Mouse (Mus musculus) lung, adult 2 months (tissue): ENCODE data around the gene Tm2d1. TPM values are rescaled to one million over a fixed set of nuclear protein-coding genes. Genes with fewer than 3 reads are reported as not detected.
A peak's percentile ranks its signal among the peaks of the same experiment; 100 is the strongest.
"Not testable (repeated sequence)": the region's sequence is repeated elsewhere in the genome, so short reads cannot be mapped to it uniquely, and the experiment has no call there.

Experiments used
- DNase-seq: peaks from one replicate; pipeline ENCODE4 v3.0.0; 2022
- H3K4me1 ChIP-seq: fragments of 200-500 bp; 2 replicates; pipeline ENCODE4 v1.6.1; 2011; ENCODE audit warnings: low read length; ENCODE audit not compliant: control insufficient read depth, insufficient read depth
- H3K4me3 ChIP-seq: fragments of 200-500 bp; replicated peaks from 2 replicates; pipeline ENCODE3; 2011; ENCODE audit warnings: low read depth, mild to moderate bottlenecking, control low read depth, low read length; ENCODE audit errors: extremely low read depth
- CTCF ChIP-seq: fragments of 200-500 bp; IDR thresholded peaks from 2 replicates; pipeline ENCODE4 v1.5.1; 2011; ENCODE audit warnings: mild to moderate bottlenecking, low read length, control low read depth; ENCODE audit not compliant: insufficient read depth
- POLR2A ChIP-seq: fragments of 200-500 bp; IDR thresholded peaks from 2 replicates; pipeline ENCODE4 v1.6.1; 2011; ENCODE audit warnings: low read depth, mild to moderate bottlenecking, control low read depth, low read length, borderline replicate concordance; ENCODE audit errors: extremely low read depth
- WGBS: fragments of 180-500 bp; shearing (Covaris S2); methylation state at CpG from one replicate; pipeline ENCODE4 v1.1.7; 2018; 5-methylcytosine and 5-hydroxymethylcytosine counted together
- polyA plus RNA-seq: library from polyadenylated mRNA; depleted of rRNA; stranded (reverse); fragments of >200 nt; gene quantifications from 2 replicates; pipeline ENCODE4 v1.2.3, GENCODE M21; 2012; rRNA removed

Gene Tm2d1
- polyA plus RNA-seq: 14.8 and 17.6 TPM in 2 replicates

- Histone ChIP-seq H3K4me1 (peaks cover 4% of the 10 kb centered on the region; the same call in 1 of the 2 replicates), H3K4me3 (peak within 1 kb of the TSS; percentile 98)
- DNase-seq: peak; percentile 78
- under 1% methylated on average over 46 of the region's 46 CpGs for WGBS
- TF ChIP-seq POLR2A: peak; percentile 75
- TF ChIP-seq CTCF: no peak
Measured at GRCm38 (mm10) chr4:98382716-98383424, at the start of gene Tm2d1. Gene Tm2d1, minus strand, starts transcription at chr4:98383306.

DNA sequence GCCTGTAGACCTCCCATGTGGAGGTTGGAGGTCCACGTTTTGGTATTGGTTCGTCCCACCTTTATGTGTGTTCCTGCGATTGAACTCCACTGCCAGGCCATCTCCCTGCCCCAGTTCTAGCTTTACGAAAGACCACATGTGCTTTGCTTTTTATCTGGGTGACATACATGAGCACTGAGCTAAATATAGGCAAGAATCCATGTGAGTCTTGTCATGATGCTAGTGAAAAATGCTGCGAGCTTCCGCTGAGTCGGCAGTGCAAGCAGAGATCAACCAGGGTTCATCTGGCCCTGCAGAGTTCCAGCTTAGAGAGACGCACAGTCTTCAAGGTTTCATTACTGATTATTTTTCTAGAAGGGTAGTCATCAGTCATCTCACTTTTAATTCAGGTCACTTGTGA lies 45.3 kb upstream of the Tm2d1 start:
- no peak for DNase-seq
- Histone ChIP-seq H3K4me1 (no peaks in the 10 kb centered on the region), H3K4me3 (no peak overlapping the region)
- TF ChIP-seq CTCF (no peak), POLR2A (no peak)
- WGBS: 69% methylated on average over 8 of the region's 8 CpGs

DNA sequence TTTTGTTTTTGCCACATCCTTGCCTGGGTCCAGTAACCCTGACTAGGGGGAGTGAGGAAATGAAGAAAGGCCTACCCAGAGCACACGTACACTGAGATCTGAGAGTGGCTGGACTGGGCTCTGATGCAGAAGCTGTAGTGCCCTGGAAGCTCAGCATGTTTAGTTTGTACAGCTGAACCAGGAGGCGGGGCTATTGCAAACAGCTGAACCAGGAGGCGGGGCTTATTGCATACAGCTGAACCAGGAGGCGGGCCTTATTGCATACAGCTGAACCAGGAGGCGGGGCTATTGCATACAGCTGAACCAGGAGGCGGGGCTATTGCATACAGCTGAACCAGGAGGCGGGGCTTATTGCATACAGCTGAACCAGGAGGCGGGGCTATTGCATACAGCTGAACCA lies 32.0 kb upstream of the Tm2d1 start:
- not testable (repeated sequence) for DNase-seq
- over 99% methylated on average over 8 of the region's 8 CpGs for whole genome bisulfite sequencing

GRCm38 (mm10) chr4:98408455-98408854 lies 25.3 kb upstream of the Tm2d1 start:
- TF ChIP-seq CTCF: no peak
- no peak for TF ChIP-seq POLR2A
- WGBS: 78% methylated on average over 4 of the region's 4 CpGs
- no peak for DNase-seq
- Histone ChIP-seq H3K4me3 (no peak overlapping the region), H3K4me1 (no peaks in the 10 kb centered on the region)

More for the DNA sequence above, 32.0 kb upstream of the Tm2d1 start:
- H3K4me1 ChIP-seq, H3K4me3 ChIP-seq: not testable (repeated sequence)

GRCm38 (mm10) chr4:98404412-98404811 lies 21.3 kb upstream of the Tm2d1 start:
- H3K4me3 ChIP-seq: no peak overlapping the region
- WGBS: 87% methylated on average over 6 of the region's 6 CpGs
- peaks cover 3% of the 10 kb centered on the region for H3K4me1 ChIP-seq
- TF ChIP-seq CTCF (no peak), POLR2A (no peak)
- no peak for DNase-seq

DNA sequence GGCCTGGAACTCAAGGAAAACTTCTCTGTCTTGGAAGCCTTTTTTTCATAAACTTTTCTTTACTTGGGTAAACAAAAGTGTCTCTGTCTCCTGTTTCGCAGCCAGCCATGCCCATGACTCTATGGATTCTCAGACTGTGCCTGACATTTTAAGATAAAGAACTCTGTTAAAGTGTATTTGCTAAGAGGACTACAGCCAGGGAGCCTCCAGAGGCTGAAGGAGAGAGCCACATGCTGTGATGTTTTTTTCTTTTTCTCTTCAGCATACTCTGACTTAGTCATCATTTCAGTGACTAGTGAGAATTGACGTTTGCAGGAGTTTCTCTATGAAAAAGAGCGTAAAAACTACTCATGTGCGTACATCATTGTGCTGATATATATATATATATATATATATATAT lies 20.4 kb upstream of the Tm2d1 start:
- TF ChIP-seq POLR2A (no peak), CTCF (no peak)
- Histone ChIP-seq H3K4me1 (peaks cover 3% of the 10 kb centered on the region), H3K4me3 (no peak overlapping the region)
- no peak for DNase-seq
- 73% methylated on average over 4 of the region's 4 CpGs for WGBS

DNA sequence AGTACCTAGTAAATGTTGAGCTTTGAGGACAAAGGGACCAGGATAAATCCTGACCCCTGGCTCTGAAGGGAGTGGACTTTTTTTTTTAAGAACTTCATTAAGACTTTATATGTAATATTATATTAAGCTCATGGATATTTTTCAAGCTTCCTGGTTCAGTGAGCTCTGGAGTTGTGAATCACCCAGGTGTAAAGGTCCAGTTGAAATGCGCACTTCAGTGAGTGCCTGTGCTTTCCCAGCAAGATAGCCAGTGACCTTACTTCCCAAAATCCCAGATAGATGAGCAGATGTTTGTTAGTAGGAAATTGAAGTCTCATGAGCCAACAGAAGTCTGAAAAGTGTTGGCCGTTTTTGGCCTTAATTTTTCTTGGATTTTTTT lies 18.5 kb upstream of the Tm2d1 start:
- no peak for TF ChIP-seq POLR2A
- TF ChIP-seq CTCF: no peak
- 53% methylated on average over 2 of the region's 2 CpGs for WGBS
- H3K4me3 ChIP-seq: no peak overlapping the region
- peaks cover 3% of the 10 kb centered on the region for H3K4me1 ChIP-seq
- no peak for DNase-seq

- Histone ChIP-seq H3K4me1 (peaks cover 3% of the 10 kb centered on the region), H3K4me3 (no peak overlapping the region)
- peak; percentile 10 for DNase-seq
- 35% methylated on average over 6 of the region's 6 CpGs for WGBS
- TF ChIP-seq POLR2A (no peak), CTCF (no peak)
Measured at GRCm38 (mm10) chr4:98400926-98401583, 17.9 kb upstream of the Tm2d1 start.

DNA sequence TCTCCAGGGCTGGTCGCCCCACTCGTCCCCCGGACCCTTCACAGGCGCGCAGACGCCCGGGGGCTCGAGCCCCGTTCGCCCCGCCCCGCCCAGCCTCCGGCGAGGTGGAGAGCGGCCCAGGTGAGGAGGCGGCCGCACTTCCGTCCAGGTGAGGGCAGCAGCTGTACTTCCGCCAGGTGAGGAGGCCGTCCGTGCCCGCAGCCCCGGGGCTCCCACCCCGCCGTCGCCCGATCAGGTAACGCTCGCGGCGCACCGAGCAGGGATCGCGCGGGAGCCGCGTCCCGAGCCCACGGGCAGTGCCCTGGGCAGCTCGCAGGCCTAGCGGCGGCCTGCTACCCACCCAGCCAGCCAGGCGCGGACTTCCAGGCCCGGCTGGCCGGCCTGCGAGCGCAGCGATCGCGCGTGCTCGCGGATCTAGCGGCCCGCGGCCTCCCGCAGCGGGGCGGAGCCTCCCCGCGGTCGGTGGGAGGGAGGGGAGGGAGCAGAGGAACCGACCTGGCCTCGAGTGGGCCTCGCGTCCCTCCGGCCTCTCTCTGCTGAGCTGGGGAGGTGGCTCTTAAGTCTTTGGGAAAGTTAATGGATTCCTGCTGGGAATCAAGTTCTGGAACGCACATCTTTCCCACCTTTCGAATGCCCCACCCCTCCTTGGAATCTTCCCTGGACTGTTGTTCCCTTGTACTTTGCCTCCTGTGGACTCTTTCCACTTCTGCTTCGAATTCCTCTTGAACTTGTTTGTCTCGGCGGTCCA lies 12.8 kb upstream of the Tm2d1 start, which contains the start of gene Patj:
Gene Patj, plus strand, starts transcription at position 96 of the 748 bp plus-strand sequence.
- WGBS: 3% methylated on average over 73 of the region's 73 CpGs
- H3K4me3 ChIP-seq: peak within 1 kb of the TSS; percentile 76
- no peaks in the 10 kb centered on the region for H3K4me1 ChIP-seq
- TF ChIP-seq POLR2A: 0 out of 2 replicates have a peak, but pooled peaks have one; percentile 26
- TF ChIP-seq CTCF: no peak
- peak; percentile 83 for DNase-seq
